Mouse (Mus musculus): ENCODE data around the gene Hap1. TPM values are rescaled to one million over a fixed set of nuclear protein-coding genes. Genes with fewer than 3 reads are reported as not detected.

The Hap1 gene
- polyA plus RNA-seq (2012; rRNA removed) = 22.0 and 24.7 TPM in 2 replicates

DNA sequence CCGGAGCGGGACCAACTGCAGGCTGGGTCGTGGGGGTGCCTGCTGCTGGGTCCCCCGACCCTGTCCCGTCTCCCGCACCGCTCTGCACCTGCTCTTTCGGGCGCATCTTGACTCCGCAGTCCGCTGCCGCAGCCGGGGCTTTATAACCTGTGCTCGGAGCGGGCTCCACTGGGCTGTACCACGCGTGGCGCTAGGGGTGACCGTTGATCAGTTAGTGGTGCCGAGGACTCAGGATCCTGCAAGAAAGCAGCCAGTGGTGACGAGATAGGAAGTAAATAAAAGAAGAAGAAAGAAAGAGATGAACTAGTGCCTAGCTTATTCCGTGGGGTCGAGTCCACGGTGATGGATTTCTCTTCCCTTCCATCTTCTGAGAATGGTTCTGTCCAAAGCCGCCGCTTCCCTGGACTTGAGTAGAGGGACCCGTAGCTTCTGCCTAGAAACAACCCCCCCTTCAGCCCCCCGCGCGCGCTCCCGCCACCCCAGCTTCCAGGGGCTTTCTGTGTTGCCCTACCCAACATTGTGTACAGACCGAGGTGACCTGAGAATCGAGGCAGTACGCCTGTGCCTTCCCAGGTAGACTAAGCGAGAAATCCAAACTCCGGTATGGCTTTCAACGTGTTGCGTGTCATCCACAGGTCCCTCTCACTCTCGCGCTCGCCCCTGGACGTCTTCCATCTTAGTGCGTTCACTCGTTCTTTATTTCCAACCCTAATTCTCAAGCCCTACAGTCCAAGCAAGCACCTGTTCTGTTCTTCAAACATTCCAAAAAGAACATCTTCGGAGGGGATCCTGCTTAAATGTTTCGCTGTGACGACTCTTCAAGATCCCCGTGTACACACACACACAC, at the start of gene Hap1:
Gene Hap1, minus strand, starts transcription at position 157 of the 847 bp plus-strand sequence.
- peak in 1 of 2 experiments; percentile 60 for DNase-seq (ENCODE audit: low read depth in 1 of 2, low spot score in 2 of 2)
- Histone ChIP-seq H3K36me3 (ENCODE audit: control insufficient read depth, insufficient read depth, low read length) (no peaks in the 10 kb centered on the region), H3K27ac (ENCODE audit: insufficient read depth, low read length) (peak within 1 kb of the TSS; percentile 21), H3K4me1 (ENCODE audit: control insufficient read depth, insufficient read depth, insufficient read length) (no peaks in the 10 kb centered on the region; the same call in 1 of the 2 replicates), H3K27me3 (ENCODE audit: control insufficient read depth, insufficient read depth, low read length) (peaks cover 11% of the 10 kb centered on the region), H3K4me3 (ENCODE audit: extremely low read depth, insufficient read depth, insufficient read length) (peak within 1 kb of the TSS; percentile 70)
- no peak for TF ChIP-seq CTCF (IDR thresholded peaks at IDR 0.05; ENCODE audit: extremely low read depth, insufficient read depth, insufficient read length, insufficient replicate concordance)
- no peak for TF ChIP-seq POLR2A (IDR thresholded peaks at IDR 0.05; ENCODE audit: low read depth, low read length)
- WGBS = 3% methylated on average over 49 of the region's 49 CpGs

- Histone ChIP-seq H3K4me1 (ENCODE audit: control insufficient read depth, insufficient read depth, insufficient read length) (no peaks in the 10 kb centered on the region; the same call in 1 of the 2 replicates), H3K36me3 (ENCODE audit: control insufficient read depth, insufficient read depth, low read length) (no peaks in the 10 kb centered on the region), H3K4me3 (ENCODE audit: extremely low read depth, insufficient read depth, insufficient read length) (no peak overlapping the region), H3K27ac (ENCODE audit: insufficient read depth, low read length) (no peak overlapping the region), H3K27me3 (ENCODE audit: control insufficient read depth, insufficient read depth, low read length) (no peaks in the 10 kb centered on the region)
- no peak for TF ChIP-seq CTCF (IDR thresholded peaks at IDR 0.05; ENCODE audit: extremely low read depth, insufficient read depth, insufficient read length, insufficient replicate concordance)
- TF ChIP-seq POLR2A (IDR thresholded peaks at IDR 0.05; ENCODE audit: low read depth, low read length) = no peak
- DNase-seq (ENCODE audit: low read depth in 1 of 2, low spot score in 2 of 2) = no peak
- WGBS = 82% methylated on average over 3 of the region's 3 CpGs
These were observed 48.6 kb upstream of the Hap1 start for GRCm38 (mm10) chr11:100404456-100405074.

DNA sequence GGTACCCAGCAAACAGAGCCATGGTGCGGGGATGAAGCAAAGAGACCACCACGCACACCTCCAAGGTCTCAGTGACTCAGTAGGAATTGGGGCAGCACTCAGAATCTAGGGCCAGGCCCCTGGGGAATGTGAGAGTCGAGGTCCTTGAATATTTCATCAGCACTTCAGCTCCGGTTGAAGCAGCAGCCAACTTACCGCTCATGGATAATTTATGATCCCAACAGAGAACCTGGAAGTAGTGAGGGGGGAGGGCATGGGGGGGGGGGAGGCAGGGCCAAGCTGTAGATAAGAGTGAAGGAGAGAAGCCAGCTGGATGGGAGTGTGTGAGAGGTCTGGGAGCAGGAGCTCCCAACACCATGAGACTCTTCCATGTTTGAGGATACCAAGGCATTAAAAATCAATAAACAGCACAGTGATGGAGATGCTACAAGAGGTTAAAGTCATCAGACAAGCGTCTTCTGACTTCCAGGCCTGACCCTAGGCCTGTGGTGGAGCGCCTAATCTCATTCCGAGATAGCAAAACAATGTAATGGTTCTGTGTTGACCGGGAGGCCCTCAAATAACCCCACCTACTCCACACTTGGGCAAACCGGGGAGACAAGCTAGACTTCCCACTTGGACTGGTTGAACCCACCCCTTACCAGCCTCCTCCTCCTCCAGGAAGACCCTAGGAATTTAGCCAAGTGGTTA, 47.7 kb upstream of the Hap1 start:
- Histone ChIP-seq H3K27ac (ENCODE audit: insufficient read depth, low read length) (no peak overlapping the region), H3K4me3 (ENCODE audit: extremely low read depth, insufficient read depth, insufficient read length) (no peak overlapping the region), H3K36me3 (ENCODE audit: control insufficient read depth, insufficient read depth, low read length) (no peaks in the 10 kb centered on the region), H3K4me1 (ENCODE audit: control insufficient read depth, insufficient read depth, insufficient read length) (no peaks in the 10 kb centered on the region; the same call in 1 of the 2 replicates), H3K27me3 (ENCODE audit: control insufficient read depth, insufficient read depth, low read length) (no peaks in the 10 kb centered on the region)
- 80% methylated on average over 10 of the region's 10 CpGs for WGBS
- DNase-seq (ENCODE audit: low read depth in 1 of 2, low spot score in 2 of 2) = no peak
- TF ChIP-seq CTCF (IDR thresholded peaks at IDR 0.05; ENCODE audit: extremely low read depth, insufficient read depth, insufficient read length, insufficient replicate concordance) = no peak
- TF ChIP-seq POLR2A (IDR thresholded peaks at IDR 0.05; ENCODE audit: low read depth, low read length) = no peak

DNA sequence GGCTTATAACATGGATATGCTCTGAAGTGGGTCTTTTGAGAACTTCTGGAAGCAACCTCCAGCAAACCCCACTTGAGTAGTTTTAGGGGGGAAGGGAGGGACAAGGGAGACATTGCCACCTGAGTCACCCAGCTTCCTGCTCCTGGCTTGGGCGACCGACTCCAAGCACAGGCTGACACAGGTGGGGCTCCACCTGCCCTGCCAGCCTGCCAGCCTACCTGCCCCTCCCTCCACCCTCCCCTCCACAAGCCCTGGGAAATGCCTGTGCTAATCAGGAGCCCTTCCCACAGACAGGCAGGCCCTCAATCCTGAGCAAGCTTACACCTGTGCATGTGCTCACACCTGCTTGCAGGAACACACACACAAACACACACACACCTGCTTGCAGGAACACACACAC, 46.8 kb upstream of the Hap1 start:
- Histone ChIP-seq H3K4me3 (ENCODE audit: extremely low read depth, insufficient read depth, insufficient read length) (no peak overlapping the region), H3K27ac (ENCODE audit: insufficient read depth, low read length) (no peak overlapping the region), H3K36me3 (ENCODE audit: control insufficient read depth, insufficient read depth, low read length) (no peaks in the 10 kb centered on the region), H3K27me3 (ENCODE audit: control insufficient read depth, insufficient read depth, low read length) (no peaks in the 10 kb centered on the region), H3K4me1 (ENCODE audit: control insufficient read depth, insufficient read depth, insufficient read length) (no peaks in the 10 kb centered on the region; the same call in 1 of the 2 replicates)
- 83% methylated on average over 2 of the region's 2 CpGs for WGBS
- no peak for DNase-seq (ENCODE audit: low read depth in 1 of 2, low spot score in 2 of 2)
- TF ChIP-seq CTCF (IDR thresholded peaks at IDR 0.05; ENCODE audit: extremely low read depth, insufficient read depth, insufficient read length, insufficient replicate concordance) = no peak
- no peak for TF ChIP-seq POLR2A (IDR thresholded peaks at IDR 0.05; ENCODE audit: low read depth, low read length)

DNA sequence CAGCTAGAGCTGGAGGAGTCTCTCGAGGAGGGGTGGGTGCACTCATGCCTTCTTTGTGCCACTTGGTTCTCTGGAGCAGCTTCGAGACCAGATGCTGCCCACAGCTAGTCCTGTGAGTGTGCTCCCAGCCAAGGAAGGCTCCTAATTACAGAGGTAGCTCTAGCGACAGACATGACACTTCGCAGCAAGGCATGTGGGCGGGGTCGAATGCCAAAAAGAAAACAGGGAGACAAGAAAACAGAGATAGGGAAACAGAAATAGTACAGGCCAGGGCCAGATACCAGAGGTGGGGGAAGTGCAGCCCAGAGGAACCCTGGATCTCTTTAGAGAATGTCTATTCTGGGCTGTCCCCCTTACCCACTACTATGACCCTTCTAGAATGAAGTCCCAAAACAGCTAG, 46.3 kb upstream of the Hap1 start:
- 67% methylated on average over 6 of the region's 6 CpGs for WGBS
- H3K4me1 ChIP-seq (ENCODE audit: control insufficient read depth, insufficient read depth, insufficient read length) = no peaks in the 10 kb centered on the region; the same call in 1 of the 2 replicates
- no peak for DNase-seq (ENCODE audit: low read depth in 1 of 2, low spot score in 2 of 2)
- TF ChIP-seq CTCF (IDR thresholded peaks at IDR 0.05; ENCODE audit: extremely low read depth, insufficient read depth, insufficient read length, insufficient replicate concordance) (no peak), POLR2A (IDR thresholded peaks at IDR 0.05; ENCODE audit: low read depth, low read length) (no peak)
- no peaks in the 10 kb centered on the region for H3K36me3 ChIP-seq (ENCODE audit: control insufficient read depth, insufficient read depth, low read length)
- H3K27ac ChIP-seq (ENCODE audit: insufficient read depth, low read length) = no peak overlapping the region
- no peak overlapping the region for H3K4me3 ChIP-seq (ENCODE audit: extremely low read depth, insufficient read depth, insufficient read length)
- no peaks in the 10 kb centered on the region for H3K27me3 ChIP-seq (ENCODE audit: control insufficient read depth, insufficient read depth, low read length)

GRCm38 (mm10) chr11:100400842-100401241, 44.9 kb upstream of the Hap1 start:
- Histone ChIP-seq H3K36me3 (ENCODE audit: control insufficient read depth, insufficient read depth, low read length) (no peaks in the 10 kb centered on the region), H3K4me1 (ENCODE audit: control insufficient read depth, insufficient read depth, insufficient read length) (peaks cover 7% of the 10 kb centered on the region; the same call in 1 of the 2 replicates), H3K27me3 (ENCODE audit: control insufficient read depth, insufficient read depth, low read length) (no peaks in the 10 kb centered on the region), H3K27ac (ENCODE audit: insufficient read depth, low read length) (no peak overlapping the region), H3K4me3 (ENCODE audit: extremely low read depth, insufficient read depth, insufficient read length) (no peak overlapping the region)
- no peak for DNase-seq (ENCODE audit: low read depth in 1 of 2, low spot score in 2 of 2)
- WGBS = 56% methylated on average over 6 of the region's 6 CpGs
- TF ChIP-seq POLR2A (IDR thresholded peaks at IDR 0.05; ENCODE audit: low read depth, low read length) (no peak), CTCF (IDR thresholded peaks at IDR 0.05; ENCODE audit: extremely low read depth, insufficient read depth, insufficient read length, insufficient replicate concordance) (no peak)

Data from spleen, adult 2 months (tissue).